Mouse (Mus musculus) cerebellum, adult 2 months (tissue): ENCODE measurements at regions not wholly inside any gene's neighbourhood (a gene's known extent, or its start where the extent isn't known, plus 50 kb on each side); places are given as distances from the start of the nearest gene placed in this dataset.

Source experiments
- CTCF ChIP-seq: fragments of 200-500 bp; IDR thresholded peaks from 2 replicates; pipeline ENCODE4 v1.5.1; 2011; ENCODE audit warnings: low read depth, mild to moderate bottlenecking, control low read depth, low read length, moderate library complexity, borderline replicate concordance; ENCODE audit not compliant: insufficient read depth
- POLR2A ChIP-seq: fragments of 200-500 bp; IDR thresholded peaks from 2 replicates; pipeline ENCODE4 v1.6.1; 2011; ENCODE audit warnings: low read length, control low read depth, borderline replicate concordance; ENCODE audit not compliant: insufficient read depth

DNA sequence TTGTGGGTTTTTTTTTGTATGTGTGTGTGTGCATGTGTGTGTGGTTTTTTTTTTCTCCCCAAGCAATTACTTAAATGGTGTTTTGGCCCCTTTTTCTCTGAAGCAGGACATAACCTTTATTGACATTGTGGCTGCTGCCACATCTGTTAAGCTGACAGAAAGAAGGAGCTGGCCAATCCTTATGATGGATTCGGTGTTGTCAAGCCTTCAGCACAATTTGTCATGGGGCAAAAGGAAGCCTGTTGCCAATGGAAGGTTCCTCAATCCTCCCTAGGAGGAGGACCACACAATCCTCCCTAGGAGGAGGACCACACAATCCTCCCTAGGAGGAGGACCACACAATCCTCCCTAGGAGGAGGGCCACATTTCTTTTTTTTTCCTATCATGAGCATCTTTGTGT, 371.0 kb downstream of the Nuf2 start:
- TF ChIP-seq POLR2A (no peak), CTCF (no peak)
